Mouse (Mus musculus): ENCODE measurements around the gene Wdr86.

Gene Wdr86

DNA sequence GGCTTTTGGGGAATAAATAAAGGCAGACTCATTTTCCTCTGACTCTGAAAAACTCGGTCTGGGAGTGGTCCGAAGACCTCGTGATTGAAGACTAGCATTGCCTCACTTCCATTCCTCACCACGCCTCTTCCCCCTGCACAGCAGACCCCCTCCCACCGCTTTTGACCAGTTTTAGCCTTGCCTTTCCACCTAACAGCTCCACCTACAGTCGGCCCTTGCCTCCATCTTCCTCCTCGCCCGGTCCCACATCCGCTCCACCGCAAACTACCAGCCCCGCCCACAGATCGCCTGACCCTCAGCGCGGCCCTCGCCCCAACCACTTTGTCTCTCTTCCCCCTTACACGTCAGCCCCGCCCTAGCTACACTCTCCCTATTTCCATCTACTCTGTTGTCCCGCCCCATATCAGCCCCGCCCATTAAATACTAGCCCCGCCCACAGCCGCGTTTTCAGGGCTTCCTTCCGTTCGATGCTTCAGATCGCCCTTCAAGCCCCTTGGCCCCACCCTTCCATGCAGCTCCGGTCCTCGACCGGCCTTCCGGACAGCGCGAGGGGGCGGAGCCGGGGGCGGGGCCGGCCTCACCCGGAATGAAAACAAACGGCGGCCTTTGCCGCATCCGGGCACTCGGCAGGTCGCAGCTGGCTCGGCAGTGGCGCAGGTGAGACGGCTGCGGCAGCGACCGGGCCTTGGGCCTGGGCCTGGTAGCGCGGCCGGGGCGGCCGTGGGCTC is 45.0 kb downstream of the Wdr86 start, which contains the start of gene Nub1:
Gene Nub1 (plus strand): TSS at position 167 of the 728 bp plus-strand sequence.
- DNase-seq (ENCODE audit: low read depth in 2 of 2, low spot score in 2 of 2) = peak; percentile 97

DNA sequence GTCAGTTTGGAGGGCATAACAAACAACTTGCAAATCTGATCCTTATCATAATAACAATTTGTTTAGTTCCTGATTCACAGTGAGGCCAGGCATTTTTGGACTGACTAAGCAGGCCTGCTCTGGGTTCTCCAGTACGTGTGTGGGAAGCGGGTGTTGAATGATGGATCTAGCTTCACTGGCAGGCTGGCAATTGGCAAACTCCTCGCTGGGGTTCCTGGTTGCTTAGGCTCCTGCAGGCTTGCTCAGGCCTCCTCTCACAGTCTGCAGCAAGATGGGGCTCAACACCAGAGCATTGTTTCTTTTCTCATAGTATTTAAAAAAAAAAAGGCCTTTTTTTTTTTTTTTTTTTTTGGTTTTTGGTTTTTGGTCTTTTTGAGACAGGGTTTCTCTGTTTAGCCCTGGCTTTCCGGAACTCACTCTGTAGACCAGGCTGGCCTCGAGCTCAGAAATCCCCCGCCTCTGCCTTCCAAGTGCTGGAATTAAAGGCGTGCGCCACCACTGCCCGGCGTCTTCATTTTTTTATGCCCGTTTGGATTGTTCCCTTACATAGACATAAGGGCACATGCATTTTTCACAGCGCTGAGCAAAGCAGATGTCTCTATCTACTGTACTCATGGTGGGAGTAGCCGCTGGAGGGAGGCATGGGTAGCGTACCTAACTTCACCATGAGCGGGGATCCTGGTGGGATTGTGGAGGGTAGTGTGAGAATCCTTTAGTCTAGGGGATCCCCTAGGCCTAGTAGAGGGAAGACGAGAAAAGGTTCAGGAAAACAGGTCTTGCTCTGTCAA is 45.8 kb downstream of the Wdr86 start:
- peak in 1 of 2 experiments; percentile 49 for DNase-seq (ENCODE audit: low read depth in 2 of 2, low spot score in 2 of 2)

DNA sequence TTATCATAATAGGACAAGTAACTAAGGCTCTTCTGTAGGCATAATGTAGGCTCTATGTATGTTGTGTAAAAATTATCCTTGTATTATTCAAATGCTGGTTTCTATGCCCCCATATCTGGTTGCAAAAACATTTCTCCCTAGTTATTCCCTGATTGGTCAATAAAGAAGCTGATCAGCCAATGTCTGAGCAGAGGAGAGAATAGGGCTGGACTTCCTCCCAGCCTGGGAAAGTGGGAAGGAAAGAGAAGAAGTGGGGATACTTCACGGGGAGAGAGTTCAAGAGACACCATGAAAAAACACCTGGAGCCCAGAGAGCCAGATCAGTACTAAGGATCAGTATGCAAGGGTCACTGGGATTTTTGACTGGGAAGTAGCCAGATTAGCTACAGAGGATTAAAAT is 49.1 kb downstream of the Wdr86 start:
- no peak for DNase-seq (ENCODE audit: low read depth in 2 of 2, low spot score in 2 of 2)

GRCm38 (mm10) chr5:24674238-24674637 is 56.3 kb downstream of the Wdr86 start:
- peak; percentile 79 to 88 for DNase-seq (ENCODE audit: low read depth in 2 of 2, low spot score in 2 of 2)
